Comparison of ENCODE assay signal across 23 mouse cellular contexts in genomic region chr12:17220631-17221030, GRCm38 (mm10). TPM values are rescaled to one million over a fixed set of nuclear protein-coding genes. Genes with fewer than 3 reads are reported as not detected.
DNase-seq lines count a peak whose midpoint lies in the region; ATAC-seq and TF ChIP-seq lines count a peak whose summit lies in the region.
"Had no signal": no experiment of that assay in that cellular context is flagged by ENCODE, and none has a peak within 500 bp of the region (broad histone marks: within the 10 kb centered on the region; RNA-seq: fewer than 3 reads in every experiment).

No protein-coding gene starts in this region.

- no peak overlapping the region for H3K4me2 ChIP-seq in forebrain, embryonic 11.5 days (ENCODE audit: low read depth, low read length, severe bottlenecking)
- H3K4me2 ChIP-seq: embryonic facial prominence, embryonic 15.5 days; hindbrain, embryonic 14.5 days; liver, embryonic 12.5 days; lung, embryonic 14.5 days; midbrain, embryonic 15.5 days had no signal

- H3K36me3 ChIP-seq in forebrain, embryonic 10.5 days (replicated peaks) = no peaks in the 10 kb centered on the region
- H3K36me3 ChIP-seq in forebrain, embryonic 11.5 days (ENCODE audit: control insufficient read depth, insufficient read depth, low read length) = no peaks in the 10 kb centered on the region
- H3K36me3 ChIP-seq in limb, embryonic 10.5 days = no peaks in the 10 kb centered on the region
- H3K36me3 ChIP-seq: embryonic facial prominence, embryonic 15.5 days; liver, embryonic 12.5 days; midbrain, embryonic 15.5 days had no signal

- H3K4me1 ChIP-seq in forebrain, embryonic 10.5 days = peaks cover 18% of the 10 kb centered on the region
- no peaks in the 10 kb centered on the region for H3K4me1 ChIP-seq in forebrain, embryonic 11.5 days (replicated peaks; ENCODE audit: control insufficient read depth, insufficient read depth, low read length)
- H3K4me1 ChIP-seq in embryonic fibroblast, embryonic 13.5 days (ENCODE audit: control insufficient read depth, insufficient read depth, low read length) = peaks cover 6% of the 10 kb centered on the region; the same call in 1 of the 2 replicates
- H3K4me1 ChIP-seq in limb, embryonic 10.5 days = peaks cover 20% of the 10 kb centered on the region
- H3K4me1 ChIP-seq: embryonic facial prominence, embryonic 15.5 days; liver, embryonic 12.5 days; midbrain, embryonic 15.5 days had no signal

- TF ChIP-seq CTCF in embryonic fibroblast, embryonic 13.5 days (IDR thresholded peaks at IDR 0.05; ENCODE audit: borderline replicate concordance, insufficient read depth, low read length) = no peak

- H3K9me3 ChIP-seq in forebrain, embryonic 10.5 days = no peaks in the 10 kb centered on the region
- no peaks in the 10 kb centered on the region for H3K9me3 ChIP-seq in forebrain, embryonic 11.5 days (ENCODE audit: control insufficient read depth, low read length)
- H3K9me3 ChIP-seq in limb, embryonic 10.5 days (replicated peaks) = no peaks in the 10 kb centered on the region
- H3K9me3 ChIP-seq: embryonic facial prominence, embryonic 15.5 days; liver, embryonic 12.5 days; midbrain, embryonic 15.5 days had no signal

- no peaks in the 10 kb centered on the region for H3K27me3 ChIP-seq in forebrain, embryonic 10.5 days (ENCODE audit: poor library complexity, severe bottlenecking)
- no peaks in the 10 kb centered on the region for H3K27me3 ChIP-seq in forebrain, embryonic 11.5 days (ENCODE audit: control insufficient read depth, insufficient read depth, low read length)
- no peaks in the 10 kb centered on the region for H3K27me3 ChIP-seq in limb, embryonic 10.5 days (ENCODE audit: low read depth, poor library complexity, severe bottlenecking)
- H3K27me3 ChIP-seq: embryonic facial prominence, embryonic 15.5 days; midbrain, embryonic 15.5 days had no signal

- no peak overlapping the region for H3K4me3 ChIP-seq in forebrain, embryonic 10.5 days
- no peak overlapping the region for H3K4me3 ChIP-seq in forebrain, embryonic 11.5 days (ENCODE audit: low read depth, low read length)
- no peak overlapping the region for H3K4me3 ChIP-seq in embryonic fibroblast, embryonic 13.5 days (ENCODE audit: insufficient read depth, low read length)
- no peak overlapping the region for H3K4me3 ChIP-seq in limb, embryonic 10.5 days
- H3K4me3 ChIP-seq: embryonic facial prominence, embryonic 15.5 days; layer of hippocampus, adult 2 months; left cerebral cortex, adult 2 months; liver, embryonic 12.5 days; midbrain, embryonic 15.5 days had no signal

- ATAC-seq in forebrain, embryonic 11.5 days (replicated peaks; ENCODE audit: low FRiP score) = no peak
- ATAC-seq: forebrain, embryonic 14.5 days; liver, embryonic 12.5 days; midbrain, embryonic 15.5 days had no signal

- TF ChIP-seq POLR2A in embryonic fibroblast, embryonic 13.5 days (IDR thresholded peaks at IDR 0.05; ENCODE audit: low read depth, low read length) = no peak

- DNase-seq in forebrain, embryonic 10.5 days (ENCODE audit: extremely low spot score, low spot score) = peak; percentile 11
- DNase-seq in forebrain, embryonic 11.5 days (ENCODE audit: low spot score) = no peak
- peak; percentile 82 for DNase-seq in 3134 (ENCODE audit: extremely low read depth, insufficient read length, low spot score)
- DNase-seq in adrenal gland, adult 18-20 months (ENCODE audit: low spot score in 2 of 2) = peak; percentile 31 to 51
- no peak for DNase-seq in limb, embryonic 10.5 days (ENCODE audit: low spot score)
- no peak for DNase-seq in cerebellum, postnatal 36 days
- no peak for DNase-seq in cerebellum, postnatal 25 days
- DNase-seq: cerebellum, adult 9-11 months; embryo, embryonic 11 days; heart, postnatal 10 days; kidney, adult 11 months; lung, embryonic 14.5 days; thymus, postnatal 25 days had no signal

- WGBS in forebrain, embryonic 10.5 days = 74% methylated on average over 5 of the region's 5 CpGs
- WGBS in forebrain, embryonic 11.5 days = 75% methylated on average over 5 of the region's 5 CpGs
- 80% methylated on average over 5 of the region's 5 CpGs for WGBS in limb, embryonic 10.5 days

- no peak overlapping the region for H3K9ac ChIP-seq in forebrain, embryonic 11.5 days (ENCODE audit: low read length)
- H3K9ac ChIP-seq: embryonic facial prominence, embryonic 15.5 days; hindbrain, embryonic 14.5 days; liver, embryonic 12.5 days; lung, embryonic 14.5 days; midbrain, embryonic 15.5 days had no signal

- H3K27ac ChIP-seq in forebrain, embryonic 10.5 days = no peak overlapping the region
- no peak overlapping the region for H3K27ac ChIP-seq in forebrain, embryonic 11.5 days (ENCODE audit: low read depth, low read length)
- peak overlapping the region; percentile 59; the same call in 1 of the 2 replicates for H3K27ac ChIP-seq in embryonic fibroblast, embryonic 13.5 days (ENCODE audit: insufficient read depth, low read length)
- no peak overlapping the region for H3K27ac ChIP-seq in limb, embryonic 10.5 days
- H3K27ac ChIP-seq: embryonic facial prominence, embryonic 15.5 days; hindbrain, embryonic 14.5 days; kidney, postnatal 0 days; layer of hippocampus, adult 2 months; left cerebral cortex, adult 2 months; liver, embryonic 12.5 days; midbrain, embryonic 15.5 days had no signal

RNA-seq across cellular contexts. Expression of gene Kcnf1, which starts 43.9 kb away (rescaled TPM):
- 0.50 and 0.62 TPM in 2 replicates for polyA plus RNA-seq in forebrain, embryonic 10.5 days (2016; fragmentation: Nextera tagmentation; extraction: Ambion mirVana)
- 0.80 and 0.84 TPM in 2 replicates for polyA plus RNA-seq in forebrain, embryonic 11.5 days (2014; fragmentation: Nextera tagmentation; extraction: Ambion mirVana)
- under 1 TPM; 0.33 to 0.51 TPM for total RNA-seq in adrenal gland, adult 18-20 months (2021)
- polyA plus RNA-seq in embryonic fibroblast, embryonic 13.5 days (2011; ENCODE audit: insufficient read length, low read depth, missing spikeins) = 0.46 and 0.47 TPM in 2 replicates
- 0.33 and 0.53 TPM in 2 replicates for polyA plus RNA-seq in limb, embryonic 10.5 days (2016; fragmentation: Nextera tagmentation; extraction: Ambion mirVana)
- total RNA-seq: heart, postnatal 10 days; megakaryocyte progenitor cell, adult 5-6 weeks had no signal

RNA-seq across cellular contexts. Expression of gene Pdia6, which starts 45.7 kb away (rescaled TPM):
- 585 and 641 TPM in 2 replicates for polyA plus RNA-seq in forebrain, embryonic 10.5 days (2016; fragmentation: Nextera tagmentation; extraction: Ambion mirVana)
- polyA plus RNA-seq in forebrain, embryonic 11.5 days (2014; fragmentation: Nextera tagmentation; extraction: Ambion mirVana) = 511 and 517 TPM in 2 replicates
- total RNA-seq in adrenal gland, adult 18-20 months (2021) = 100 to 1,000 TPM; 175 to 178 TPM
- 372 and 380 TPM in 2 replicates for polyA plus RNA-seq in embryonic fibroblast, embryonic 13.5 days (2011; ENCODE audit: insufficient read length, low read depth, missing spikeins)
- polyA plus RNA-seq in limb, embryonic 10.5 days (2016; fragmentation: Nextera tagmentation; extraction: Ambion mirVana) = 641 and 657 TPM in 2 replicates

Comparison
In these comparisons a context has a peak if more than half of its experiments do, and no peak if none do; other contexts are left out.
1. DNase-seq: peak in forebrain, embryonic 10.5 days (single experiment), 3134 (single experiment) and adrenal gland, adult 18-20 months (2 of 2); none in forebrain, embryonic 11.5 days (single experiment), limb, embryonic 10.5 days (single experiment), cerebellum, postnatal 36 days (0 of 2) and cerebellum, postnatal 25 days (0 of 2).